Mouse (Mus musculus): Measurements from ENCODE around the gene Kbtbd12.

The Kbtbd12 gene

DNA sequence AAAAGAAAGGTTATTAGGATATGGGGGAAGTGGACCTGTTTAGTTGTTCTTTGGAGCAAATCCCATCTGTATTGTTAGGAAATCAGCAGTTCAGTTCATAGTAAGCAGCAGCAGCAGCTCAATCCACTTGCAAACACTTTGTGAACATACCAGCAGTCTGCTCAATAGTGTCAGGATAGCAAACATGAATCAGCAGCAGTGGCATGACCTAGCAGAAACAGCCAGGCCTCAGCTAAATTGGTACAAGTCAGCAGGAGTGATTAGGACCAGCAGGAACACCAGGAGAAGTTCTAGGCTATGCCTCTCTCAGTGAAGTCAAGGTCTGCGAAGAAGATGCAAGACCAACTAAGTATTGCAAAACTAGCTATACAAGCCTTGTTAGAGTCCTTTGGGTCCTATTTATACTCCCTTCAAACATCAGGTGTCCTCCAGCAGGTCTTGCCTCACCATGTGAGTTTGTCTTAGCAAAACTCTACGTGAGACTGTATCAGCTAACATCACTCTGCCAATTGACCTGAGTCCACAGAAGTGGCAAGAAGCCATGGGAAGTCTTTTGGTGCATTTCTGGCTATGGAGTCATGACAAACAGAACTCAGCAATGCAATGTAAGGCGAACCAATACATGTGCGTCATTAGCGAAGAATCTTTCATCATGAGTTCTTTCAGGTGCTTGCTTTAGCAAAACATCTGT lies at the start of gene Kbtbd12:
Gene Kbtbd12 (minus strand): TSS at position 340 of the 691 bp plus-strand sequence.
- no peak for DNase-seq (ENCODE audit: low read depth)

DNA sequence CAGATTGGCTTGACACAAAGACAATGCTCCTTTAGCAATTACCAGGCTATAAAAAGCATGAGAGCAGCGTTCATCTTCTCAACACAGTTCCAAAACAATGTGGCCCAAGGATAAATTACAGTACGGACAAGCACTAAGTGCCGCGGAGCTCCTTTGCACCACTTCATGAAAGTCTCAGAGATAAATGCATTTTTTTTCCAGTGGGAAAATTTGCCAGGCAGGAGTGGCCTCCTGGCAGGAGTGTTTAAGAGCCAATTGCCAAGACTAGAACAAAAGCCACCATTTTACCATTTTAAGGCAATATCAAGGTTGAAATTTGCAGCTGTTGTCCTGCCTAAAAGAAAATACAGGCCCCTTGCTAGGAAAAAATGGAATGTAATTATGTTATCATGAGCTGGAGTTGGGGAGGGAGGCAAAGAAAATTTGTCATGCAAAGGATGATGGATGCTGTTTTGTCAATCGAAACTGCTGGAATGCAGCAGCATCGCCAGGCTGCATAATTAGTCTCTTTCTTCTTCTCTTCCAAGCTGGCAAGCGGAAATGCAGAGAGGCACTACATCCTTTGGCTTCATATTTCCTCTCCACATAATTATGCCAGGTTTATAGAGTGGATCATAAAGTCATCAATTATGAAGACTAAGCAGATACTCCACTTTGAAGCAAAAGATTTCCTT lies 45.8 kb upstream of the Kbtbd12 start:
- no peak for DNase-seq (ENCODE audit: low read depth)

DNA sequence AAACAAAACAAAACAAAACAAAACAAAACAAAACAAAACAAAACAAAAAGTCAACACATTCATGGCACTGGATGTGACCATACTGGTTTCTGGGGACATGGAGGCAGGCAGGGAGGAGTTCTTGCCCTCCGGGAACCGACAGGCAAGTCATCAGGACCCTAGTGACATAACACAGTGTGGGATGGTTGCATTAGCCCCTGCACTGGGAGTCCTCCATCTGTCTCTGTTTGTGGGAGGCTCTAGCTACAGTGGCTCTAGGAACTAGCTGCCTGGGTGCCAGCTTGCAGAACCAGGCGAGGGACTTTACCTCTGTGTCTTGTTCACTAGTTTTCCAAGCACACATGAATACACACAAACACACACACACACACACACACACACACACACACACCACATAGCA lies 43.3 kb upstream of the Kbtbd12 start:
- DNase-seq (ENCODE audit: low read depth): no peak

DNA sequence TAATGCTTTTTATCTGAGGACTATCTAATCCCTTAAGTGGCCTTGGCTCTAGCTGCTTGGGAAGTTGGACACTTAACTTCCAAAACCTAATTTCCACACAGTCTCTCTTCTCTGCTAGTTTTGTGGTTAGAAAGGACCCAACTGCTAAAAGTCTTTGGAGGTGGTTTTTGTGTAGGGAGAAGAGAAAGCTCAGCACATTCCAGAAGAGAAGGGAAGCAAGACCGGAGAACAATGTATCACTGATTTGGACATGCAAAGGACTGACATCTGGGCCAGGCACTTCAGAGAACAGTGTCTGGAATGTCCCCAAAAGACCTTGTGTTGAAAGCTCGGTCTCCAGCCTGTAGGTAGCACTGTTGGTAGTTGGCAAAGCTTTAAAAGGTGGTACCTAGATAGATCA lies 40.0 kb upstream of the Kbtbd12 start:
- DNase-seq (ENCODE audit: low read depth): no peak

DNA sequence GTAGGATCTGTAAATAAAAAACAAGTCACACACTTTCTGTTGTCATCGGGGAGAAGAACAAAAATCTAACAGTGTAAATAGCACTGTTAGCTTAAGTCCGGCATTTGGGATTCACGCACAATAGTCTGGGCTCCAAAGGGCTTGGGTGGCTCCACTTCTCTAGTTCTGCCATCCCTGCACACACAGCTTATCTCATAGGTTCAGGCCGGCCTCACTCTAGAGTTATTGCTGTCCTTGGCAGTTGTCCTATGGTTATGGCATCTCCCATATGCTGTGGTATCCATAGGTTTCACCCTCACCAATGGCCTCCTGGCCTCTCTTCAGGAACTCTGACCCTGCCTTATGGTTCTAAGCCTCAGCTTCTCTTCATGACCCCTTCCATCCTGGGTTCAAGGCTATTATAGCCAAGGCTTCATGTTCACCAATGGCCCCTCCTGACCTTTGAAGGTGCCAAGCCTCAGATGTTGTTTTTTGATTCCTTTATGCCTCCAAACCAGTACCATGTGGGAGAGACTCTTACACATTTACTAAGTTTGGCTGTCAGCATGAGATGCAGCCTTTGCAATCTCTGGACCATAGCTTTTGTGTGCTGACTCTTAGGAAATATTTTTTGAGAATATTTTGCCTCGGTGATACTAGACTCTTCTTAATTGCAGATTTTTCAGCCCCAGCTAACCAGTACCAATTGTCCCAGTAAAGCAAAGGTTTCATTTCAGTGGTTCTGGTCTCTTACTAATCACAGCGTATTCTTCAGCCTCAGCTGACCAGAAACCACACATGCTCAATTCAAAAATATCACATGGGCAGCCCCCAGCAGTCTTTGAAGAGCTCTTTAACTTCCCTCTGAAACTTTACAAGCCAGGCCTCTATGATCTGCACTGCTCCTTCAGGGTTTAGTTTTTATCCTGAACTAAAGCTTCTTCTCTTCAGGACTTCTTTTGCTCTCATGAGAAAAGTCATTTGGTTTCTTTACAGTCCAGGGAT lies 39.3 kb upstream of the Kbtbd12 start:
- DNase-seq (ENCODE audit: low read depth): no peak

DNA sequence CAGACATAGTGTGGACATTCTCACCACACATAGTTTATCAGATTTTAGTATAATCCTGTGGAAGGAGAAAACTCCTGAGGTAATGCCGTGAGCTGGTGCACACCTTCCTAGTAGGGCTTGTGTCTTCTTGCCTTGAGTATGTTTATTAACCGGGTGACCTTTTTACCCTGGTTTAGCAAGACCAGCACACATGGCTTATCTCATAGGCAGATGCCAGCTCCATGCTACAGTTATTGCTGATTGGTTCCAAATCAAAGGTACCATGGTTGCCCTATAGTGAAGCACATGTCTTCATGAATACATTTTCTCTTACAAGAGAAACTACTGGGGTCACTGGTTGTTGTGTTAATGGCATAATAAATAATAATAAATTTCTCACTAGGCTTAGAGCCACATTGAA lies 38.1 kb upstream of the Kbtbd12 start:
- no peak for DNase-seq (ENCODE audit: low read depth)

DNA sequence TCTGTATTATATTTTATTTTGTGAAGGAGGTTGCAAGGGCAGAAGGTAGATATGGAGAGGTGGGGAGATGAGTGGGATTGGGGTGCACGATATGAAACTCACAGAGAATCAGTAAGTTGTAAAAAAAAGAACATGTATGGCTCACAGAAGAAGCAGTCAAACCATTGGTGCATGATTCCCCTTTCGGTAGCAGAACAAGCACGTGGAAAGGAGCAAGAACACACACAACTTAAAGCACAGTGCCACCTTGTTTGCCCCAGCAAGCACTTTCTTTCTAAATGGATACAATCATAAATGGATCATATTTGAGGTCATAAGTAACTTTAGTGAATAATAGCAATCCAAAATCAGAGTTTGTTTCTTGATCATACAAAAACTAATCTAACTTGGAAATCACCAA lies 24.5 kb upstream of the Kbtbd12 start:
- no peak for DNase-seq (ENCODE audit: low read depth)

DNA sequence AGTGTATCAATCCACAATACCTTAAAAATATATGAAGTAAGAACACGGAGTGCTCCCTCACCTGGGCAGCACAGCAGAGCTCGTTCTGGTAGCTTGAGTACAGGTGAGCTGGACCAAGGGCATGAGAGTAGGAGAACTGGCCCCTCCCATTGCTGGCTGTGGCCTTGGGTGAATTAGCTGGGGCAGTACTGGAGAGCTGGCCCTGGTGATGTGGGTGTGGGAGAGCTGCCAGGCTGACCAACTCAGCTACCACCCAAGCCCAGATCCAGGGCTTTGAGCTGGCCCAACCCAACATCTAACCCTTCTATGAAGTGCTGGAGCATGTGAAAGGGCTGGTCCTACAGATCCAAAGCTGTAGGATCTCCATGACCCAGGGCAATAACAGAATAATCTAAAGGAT lies 23.9 kb upstream of the Kbtbd12 start:
- no peak for DNase-seq (ENCODE audit: low read depth)

DNA sequence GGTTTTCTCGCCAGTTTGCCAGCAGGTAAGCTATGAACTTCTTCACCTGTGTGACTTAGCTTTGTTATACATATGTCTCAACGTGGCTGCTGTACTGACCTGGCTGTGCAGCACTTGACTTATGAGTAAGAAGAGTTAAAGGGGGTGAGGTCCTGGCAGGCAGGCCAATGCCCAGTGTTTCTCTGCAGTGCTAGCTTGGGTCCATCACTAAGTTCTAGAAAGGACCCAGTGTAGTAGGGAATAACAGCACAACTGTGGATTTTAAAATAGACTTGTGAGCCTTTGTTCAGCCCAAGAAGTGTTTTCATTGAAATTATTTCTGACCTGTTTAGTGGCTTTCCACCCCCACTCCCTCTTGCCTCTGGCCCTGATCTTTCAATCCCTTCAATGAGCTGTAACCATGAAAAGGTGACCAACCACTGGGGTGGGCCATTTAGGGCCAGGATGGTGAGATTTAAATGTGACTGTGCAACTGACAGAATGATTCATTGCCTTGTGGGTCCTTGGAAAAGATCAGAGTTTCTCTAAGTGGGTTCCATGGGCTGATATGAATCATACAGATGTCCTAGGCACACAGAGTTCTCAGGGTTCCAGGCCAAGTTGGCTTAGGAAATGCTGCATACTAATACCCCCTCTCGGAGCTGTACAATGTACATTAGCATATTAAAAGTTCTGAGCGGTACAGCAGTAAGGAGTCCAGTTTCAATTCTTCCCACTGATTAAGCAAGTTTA lies 10.0 kb upstream of the Kbtbd12 start:
- peak; percentile 76 for DNase-seq (ENCODE audit: low read depth)

DNA sequence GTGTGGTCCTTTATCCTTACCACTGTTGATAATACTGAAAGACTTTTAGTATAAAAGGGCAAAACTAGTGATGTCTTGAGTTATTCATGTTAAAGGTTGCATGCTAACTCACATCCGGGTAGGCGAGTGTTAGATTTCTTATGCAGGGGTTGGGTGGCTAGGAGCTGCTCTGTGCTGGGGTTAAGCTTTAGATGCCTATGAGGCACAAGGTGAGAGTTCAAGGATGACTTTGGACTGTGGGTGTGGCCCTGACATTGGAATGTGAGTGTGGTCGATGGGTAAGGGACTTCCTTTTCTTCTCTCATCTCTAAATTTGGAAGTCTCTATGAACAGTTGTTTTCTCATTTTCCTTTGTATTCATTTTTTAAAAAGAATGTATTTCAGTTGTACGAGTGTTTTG lies 7.0 kb upstream of the Kbtbd12 start:
- no peak for DNase-seq (ENCODE audit: low read depth)

DNA sequence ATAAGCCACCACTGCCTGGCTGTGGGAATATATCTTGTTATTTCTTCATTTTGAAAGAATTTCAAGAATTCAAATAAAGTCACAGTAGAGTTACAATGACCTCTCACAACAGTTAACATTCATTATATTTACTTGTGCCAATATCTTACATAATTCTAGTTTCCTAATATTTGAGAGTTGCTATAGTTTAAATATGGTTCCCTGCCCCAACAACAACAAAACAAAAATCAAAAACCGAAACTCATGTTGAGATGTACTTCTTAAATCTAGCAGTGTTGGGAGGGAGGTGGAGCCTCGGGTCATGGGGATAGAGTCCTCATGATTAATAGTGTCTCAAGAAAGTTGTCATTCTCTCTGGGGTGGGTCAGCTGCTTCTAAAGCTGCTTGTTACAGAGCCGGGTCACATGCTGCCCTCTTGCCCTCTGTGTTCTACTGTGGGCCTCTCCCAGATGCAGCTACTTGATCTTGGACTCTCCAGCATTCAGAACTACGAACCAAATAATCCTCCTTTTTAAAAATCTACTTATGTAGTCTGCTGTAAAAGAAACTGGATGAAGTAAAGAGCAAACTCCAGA lies 3.7 kb upstream of the Kbtbd12 start:
- DNase-seq (ENCODE audit: low read depth): no peak

DNA sequence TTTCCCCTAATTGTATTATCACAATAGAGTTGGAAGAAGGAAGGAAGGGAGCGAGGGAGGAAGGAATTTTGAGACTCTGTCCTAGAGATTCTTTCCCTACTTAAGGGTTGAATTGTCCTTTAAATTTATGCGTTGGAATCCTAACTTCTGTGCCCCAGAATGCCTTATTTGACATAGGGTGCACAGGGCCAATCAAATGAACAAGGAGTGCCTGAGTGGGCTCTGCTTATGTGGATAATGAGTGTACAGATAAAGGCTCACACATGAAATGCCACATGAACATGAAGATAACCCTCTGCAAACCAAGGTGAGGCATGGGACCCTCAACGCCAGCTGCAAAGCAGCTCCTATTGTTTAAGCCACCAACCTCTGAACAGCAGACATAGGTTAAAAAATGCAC lies 2.6 kb upstream of the Kbtbd12 start:
- no peak for DNase-seq (ENCODE audit: low read depth)

DNA sequence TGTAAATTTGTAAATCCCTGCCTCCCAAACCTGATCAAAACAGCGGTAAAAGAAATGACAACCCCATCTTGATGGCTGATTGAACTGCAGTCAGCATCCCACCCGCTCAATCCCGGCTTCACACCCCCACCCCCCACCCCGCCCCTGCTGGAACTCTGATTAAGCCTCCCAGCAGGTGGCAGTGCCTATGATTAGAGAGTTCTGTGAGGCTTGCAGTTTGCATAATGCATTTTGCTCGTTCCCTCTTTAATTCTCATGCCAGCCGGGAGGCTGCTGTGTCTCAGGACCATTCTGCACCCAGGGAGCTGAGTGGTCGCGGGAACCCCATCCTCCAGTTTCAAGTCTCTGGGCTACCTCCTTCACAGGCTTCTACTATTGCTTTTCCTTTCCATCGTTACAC lies 2.2 kb upstream of the Kbtbd12 start:
- no peak for DNase-seq (ENCODE audit: low read depth)

DNA sequence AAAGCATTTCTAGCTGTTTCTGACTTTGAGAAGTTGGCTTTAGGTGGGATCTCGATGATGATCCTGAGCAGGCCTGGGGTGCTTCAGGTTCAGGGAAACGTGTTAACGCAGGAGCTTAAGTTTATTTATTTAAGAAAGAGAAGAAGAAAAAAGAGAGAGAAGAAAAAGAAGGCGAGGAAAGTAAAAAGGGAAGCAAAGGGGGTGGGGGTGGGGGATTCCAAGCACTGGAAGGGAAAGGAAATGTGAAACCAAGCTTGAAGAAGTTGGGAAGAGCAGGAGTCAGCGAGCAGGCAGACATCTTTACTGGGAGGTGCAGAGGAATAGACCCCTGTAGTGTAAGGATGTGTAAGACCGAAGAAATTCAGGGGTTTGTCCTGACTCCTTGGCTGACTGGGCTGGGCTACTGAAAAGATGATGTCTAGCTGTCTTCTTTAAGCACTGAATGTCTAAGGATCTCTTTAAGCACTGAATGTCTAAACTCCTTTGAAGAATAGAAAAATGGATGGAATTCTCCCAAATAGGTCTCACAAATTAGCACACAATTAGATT lies 1.7 kb upstream of the Kbtbd12 start:
- no peak for DNase-seq (ENCODE audit: low read depth)

DNA sequence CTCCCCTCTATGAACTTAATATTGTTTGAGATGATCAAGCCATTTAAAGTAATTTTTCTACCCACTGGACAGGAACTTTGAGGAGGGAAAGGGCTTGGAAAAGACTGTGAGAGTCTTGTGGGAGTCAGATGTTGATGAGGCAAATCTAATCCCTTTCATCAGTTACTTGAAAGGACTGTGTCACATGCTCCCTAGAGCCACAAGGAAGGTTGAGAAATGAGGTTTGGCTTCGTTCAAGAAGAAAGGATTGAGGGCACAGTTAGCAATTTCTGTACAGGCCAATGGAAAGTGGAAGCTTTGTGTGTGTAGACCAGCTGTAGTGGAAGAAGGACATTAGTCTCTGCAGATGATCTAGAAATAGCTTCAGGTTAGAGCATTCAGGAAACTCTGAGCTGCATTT lies 1.2 kb upstream of the Kbtbd12 start:
- DNase-seq (ENCODE audit: low read depth): no peak

DNA sequence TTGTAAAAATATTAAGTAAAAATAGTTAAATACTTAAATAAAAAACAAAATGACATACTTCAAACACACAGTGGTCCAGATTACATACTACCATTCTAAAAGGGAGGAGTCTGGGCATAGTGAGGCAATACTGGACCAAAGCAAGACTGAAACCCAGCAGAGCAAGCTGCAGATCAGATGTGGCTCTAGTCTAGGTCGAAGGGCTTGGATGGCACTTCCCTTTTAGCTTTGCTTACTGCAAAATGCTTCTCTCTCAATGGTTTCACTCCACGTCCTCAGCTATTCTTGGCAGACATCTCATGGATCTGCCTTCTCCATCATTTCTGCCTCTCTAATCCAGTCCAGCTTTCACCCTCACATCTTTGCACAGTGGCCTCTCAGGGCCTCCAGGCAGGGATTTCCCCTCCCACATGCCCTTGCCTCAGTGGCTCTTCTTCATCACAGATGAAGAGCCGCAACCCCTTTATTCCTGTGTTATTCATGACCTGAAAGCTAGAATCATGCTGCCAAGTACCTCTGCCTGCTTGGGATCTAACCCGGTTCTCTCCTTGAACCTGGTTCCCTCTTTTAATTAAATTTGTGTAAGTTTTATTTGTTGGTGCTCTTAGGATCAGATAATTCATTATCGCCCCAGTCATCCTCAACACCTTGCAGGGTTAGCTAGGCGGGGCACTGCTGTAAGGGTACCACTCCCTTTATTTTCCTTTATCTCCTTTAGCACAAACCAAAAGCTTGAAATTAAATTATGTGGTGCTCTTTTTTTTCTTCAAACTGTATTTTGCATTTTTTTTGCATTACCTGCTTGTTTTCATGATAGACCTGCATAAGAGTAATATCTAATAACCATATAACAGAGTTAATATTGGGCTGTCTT lies 1.6 kb downstream of the Kbtbd12 start:
- DNase-seq (ENCODE audit: low read depth): no peak

DNA sequence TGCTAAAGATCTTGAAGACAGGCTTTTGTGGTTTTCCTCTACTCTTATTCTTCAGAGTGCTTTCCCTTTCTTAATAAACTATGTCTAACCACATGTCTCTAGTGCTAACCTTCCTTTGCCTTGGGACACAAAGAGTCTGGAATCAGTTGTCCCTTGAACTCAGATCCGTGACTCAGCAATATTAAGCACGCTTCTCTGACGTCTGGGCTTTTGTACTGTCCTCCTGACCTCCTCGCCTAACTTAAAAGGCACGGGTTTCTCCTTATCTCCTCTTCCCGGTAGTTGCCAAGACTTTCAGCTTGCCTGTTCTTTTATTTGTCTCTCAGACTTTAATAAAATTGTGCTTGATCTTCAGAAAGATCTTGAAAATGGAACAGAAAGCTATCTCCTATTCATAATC lies 6.5 kb downstream of the Kbtbd12 start:
- no peak for DNase-seq (ENCODE audit: low read depth)

DNA sequence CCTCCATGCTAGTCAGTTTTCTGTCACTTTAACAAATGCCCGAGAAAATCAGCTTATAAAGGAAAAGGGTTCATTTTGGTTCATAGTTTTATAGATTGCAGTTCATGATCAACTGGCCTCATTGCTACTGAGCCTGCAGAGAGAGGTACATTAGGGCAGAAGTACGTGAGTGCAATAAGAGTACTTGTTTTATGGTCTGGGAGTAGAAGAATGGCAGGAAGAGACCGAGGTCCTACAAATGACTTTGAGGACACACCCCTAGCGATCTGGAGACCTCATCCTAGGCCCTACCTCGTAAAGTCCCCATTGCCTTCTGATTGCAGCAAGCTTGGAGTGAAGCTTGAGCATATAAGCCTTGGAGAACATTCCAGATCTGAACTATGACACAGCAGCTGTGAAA lies 7.2 kb downstream of the Kbtbd12 start:
- no peak for DNase-seq (ENCODE audit: low read depth)

DNA sequence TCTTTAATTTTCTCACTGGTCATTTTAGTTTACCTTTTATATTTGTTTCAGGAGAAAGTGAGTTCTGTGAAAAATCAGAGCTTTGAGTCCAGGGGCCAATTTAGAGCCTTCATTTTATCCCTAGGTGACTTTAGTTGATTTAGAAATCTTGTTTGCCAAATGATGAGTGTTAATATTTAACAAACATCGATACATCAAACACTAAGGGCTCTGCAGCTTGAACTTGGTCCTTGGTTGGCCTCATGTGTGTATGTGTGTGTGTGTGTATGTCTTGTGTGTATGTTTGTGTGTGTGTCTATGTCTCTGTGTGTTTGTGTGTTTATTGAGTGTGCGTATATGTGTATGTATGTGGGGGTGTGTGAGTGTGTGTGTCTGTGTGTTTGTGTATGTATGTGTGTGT lies 7.9 kb downstream of the Kbtbd12 start:
- no peak for DNase-seq (ENCODE audit: low read depth)

DNA sequence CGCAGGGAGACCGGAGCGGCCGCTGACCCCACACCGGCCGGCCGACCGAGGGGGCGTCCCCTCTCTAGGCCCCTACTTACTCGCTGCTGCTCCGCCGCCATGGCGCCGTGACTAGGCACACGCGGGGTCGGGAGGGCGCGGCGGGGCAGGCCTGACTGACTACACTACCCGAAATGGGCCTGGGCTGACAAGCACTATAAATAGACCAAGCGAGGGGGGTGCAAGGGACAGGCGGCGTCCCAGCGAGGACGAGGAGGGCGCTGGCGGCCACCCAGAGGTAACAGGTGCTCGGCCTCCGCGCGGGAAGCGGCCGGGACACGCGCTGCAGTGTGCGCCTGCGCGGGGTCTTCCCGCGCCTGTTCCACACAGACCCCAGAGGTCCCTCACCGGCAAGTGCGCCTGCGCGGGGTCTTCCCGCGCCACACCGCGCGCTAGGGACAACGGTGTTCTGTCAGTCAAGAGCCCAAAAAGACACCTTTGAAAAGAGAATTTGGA lies 10.4 kb downstream of the Kbtbd12 start:
- DNase-seq (ENCODE audit: low read depth): no peak
